Mouse (Mus musculus) heart, adult 2 months (tissue): Measurements from ENCODE around the gene Dbr1. TPM values are rescaled to one million over a fixed set of nuclear protein-coding genes. Genes with fewer than 3 reads are reported as not detected.

ENCODE experiments used
- DNase-seq, 2 experiments: peaks; one replicate each; pipeline ENCODE4 v3.0.0; 2021
- H3K27ac ChIP-seq: fragments of 200-600 bp; 2 replicates; pipeline ENCODE4 v1.8.1; 2022
- H3K27me3 ChIP-seq: fragments of 200-500 bp; 2 replicates; pipeline ENCODE4 v1.6.1; 2012; ENCODE audit warnings: mild to moderate bottlenecking, low read length, inconsistent platforms, mixed read lengths; ENCODE audit not compliant: control insufficient read depth, insufficient read depth
- H3K36me3 ChIP-seq: fragments of 200-500 bp; 2 replicates; pipeline ENCODE4 v1.6.1; 2012; ENCODE audit warnings: low read length, inconsistent platforms; ENCODE audit not compliant: control insufficient read depth, insufficient read depth
- H3K4me1 ChIP-seq: fragments of 200-500 bp; 2 replicates; pipeline ENCODE4 v1.6.1; 2011; ENCODE audit warnings: low read length; ENCODE audit not compliant: control insufficient read depth, insufficient read depth
- H3K4me3 ChIP-seq: fragments of 200-600 bp; 2 replicates; pipeline ENCODE4 v1.8.1; 2022
- H3K79me2 ChIP-seq: fragments of 200-500 bp; replicated peaks from 2 replicates; pipeline ENCODE4 v1.6.1; 2012; ENCODE audit warnings: mild to moderate bottlenecking, inconsistent platforms, low read length, moderate library complexity, mixed read lengths; ENCODE audit not compliant: control insufficient read depth, insufficient read depth
- H3K9ac ChIP-seq: fragments of 200-500 bp; 2 replicates; pipeline ENCODE4 v1.6.1; 2012; ENCODE audit warnings: low read depth, mild to moderate bottlenecking, control low read depth, inconsistent platforms, low read length, mixed read lengths
- CTCF ChIP-seq: fragments of 200-600 bp; IDR thresholded peaks from 2 replicates; pipeline ENCODE4 v1.8.1; 2022; ENCODE audit warnings: antibody characterized with exemption, mild to moderate bottlenecking, moderate library complexity
- EP300 ChIP-seq: fragments of 200-500 bp; IDR thresholded peaks from 2 replicates; pipeline ENCODE4 v1.6.1; 2011; ENCODE audit warnings: low read depth, low read length, control low read depth; ENCODE audit not compliant: insufficient read depth
- POLR2A ChIP-seq: fragments of 200-500 bp; IDR thresholded peaks from 2 replicates; pipeline ENCODE4 v1.6.1; 2011; ENCODE audit warnings: mild to moderate bottlenecking, low read depth, low read length, control low read depth; ENCODE audit not compliant: insufficient read depth
- WGBS: fragments of 180-500 bp; shearing (Covaris S2); methylation state at CpG from one replicate; pipeline ENCODE4 v1.1.7; 2018; 5-methylcytosine and 5-hydroxymethylcytosine counted together
- intact Hi-C: fragments of 180-260 bp; cut with DNase I; formaldehyde crosslinking; loops from one replicate; pipeline ENCODE4 v1.15.1; 2025
- polyA plus RNA-seq: library from polyadenylated mRNA; depleted of rRNA; stranded (reverse); fragments of >200 nt; gene quantifications from 2 replicates; pipeline ENCODE4 v1.2.3, GENCODE M21; 2012
- total RNA-seq, 2 experiments: library from RNA; stranded (reverse); gene quantifications; 2 replicates each; pipeline ENCODE4 v1.2.3; 2021

Gene Dbr1
- total and polyA plus RNA-seq, 3 experiments: 2.5 to 5.8 (median 4.5) TPM

DNA sequence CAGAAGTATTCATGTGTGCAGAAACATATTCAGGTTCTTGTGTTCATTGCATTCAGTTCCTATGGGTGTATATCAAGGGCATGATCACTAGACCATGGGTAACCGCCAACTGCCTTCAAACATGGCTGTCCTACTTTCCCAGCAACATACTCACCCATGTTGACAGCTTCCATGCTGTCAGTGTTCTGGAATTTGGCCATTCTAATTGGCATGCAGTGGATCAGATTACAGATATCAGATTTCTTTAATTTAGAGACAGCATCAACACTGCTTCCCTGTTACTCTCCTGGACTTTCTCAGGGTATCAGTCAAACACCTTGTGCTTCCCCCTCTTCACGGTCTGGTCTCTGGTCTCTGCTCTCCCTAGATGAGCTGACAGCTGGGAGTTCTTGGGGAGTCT is 28.0 kb downstream of the Dbr1 start:
- Histone ChIP-seq H3K27me3 (no peaks in the 10 kb centered on the region), H3K9ac (no peak overlapping the region), H3K36me3 (no peaks in the 10 kb centered on the region), H3K79me2 (no peaks in the 10 kb centered on the region), H3K4me1 (no peaks in the 10 kb centered on the region), H3K27ac (no peak overlapping the region), H3K4me3 (no peak overlapping the region)
- 75% methylated on average over 2 of the region's 2 CpGs for WGBS
- intact Hi-C loops: no loop called here
- TF ChIP-seq POLR2A (no peak), CTCF (no peak), EP300 (no peak)
- DNase-seq: no peak

DNA sequence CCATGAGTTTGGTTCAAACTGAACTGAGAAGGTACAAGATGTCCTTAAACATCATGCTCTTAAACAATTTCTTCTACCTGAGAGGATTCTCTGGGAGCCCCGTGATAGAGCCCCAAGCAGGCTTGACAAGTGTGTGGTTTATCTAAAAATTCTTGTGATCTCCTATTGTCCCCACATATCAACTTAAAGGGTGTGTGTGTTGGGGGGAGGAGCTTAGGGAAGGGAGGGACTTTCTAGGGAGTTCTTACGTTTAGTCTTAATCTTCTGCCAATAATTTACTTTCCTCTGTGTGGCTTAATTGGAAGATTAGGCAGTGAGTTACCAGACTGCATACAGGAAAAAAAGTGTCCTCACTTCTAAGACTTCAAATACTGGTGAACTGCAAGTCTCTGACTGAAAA is 36.6 kb downstream of the Dbr1 start, which contains the start of gene A4gnt:
Gene A4gnt (plus strand): TSS at position 301 of the 400 bp plus-strand sequence.
- TF ChIP-seq POLR2A (no peak), CTCF (no peak), EP300 (no peak)
- intact Hi-C loops: no loop called here
- H3K4me1 ChIP-seq: no peaks in the 10 kb centered on the region

GRCm38 (mm10) chr9:99619688-99620087 is 44.1 kb downstream of the Dbr1 start:
- Histone ChIP-seq H3K27ac (no peak overlapping the region), H3K27me3 (no peaks in the 10 kb centered on the region), H3K4me3 (no peak overlapping the region), H3K36me3 (no peaks in the 10 kb centered on the region), H3K9ac (no peak overlapping the region), H3K79me2 (no peaks in the 10 kb centered on the region), H3K4me1 (no peaks in the 10 kb centered on the region)
- intact Hi-C loops: no loop called here
- WGBS: 87% methylated on average over 8 of the region's 8 CpGs
- DNase-seq: no peak
- TF ChIP-seq POLR2A (no peak), CTCF (no peak), EP300 (no peak)

More for the DNA sequence above, 36.6 kb downstream of the Dbr1 start, which contains the start of gene A4gnt:
- 44% methylated on average over 2 of the region's 2 CpGs for WGBS
- Histone ChIP-seq H3K36me3 (no peaks in the 10 kb centered on the region), H3K9ac (no peak within 1 kb of the TSS), H3K27me3 (no peaks in the 10 kb centered on the region), H3K4me3 (no peak within 1 kb of the TSS), H3K79me2 (no peaks in the 10 kb centered on the region), H3K27ac (no peak within 1 kb of the TSS)
- DNase-seq: no peak

DNA sequence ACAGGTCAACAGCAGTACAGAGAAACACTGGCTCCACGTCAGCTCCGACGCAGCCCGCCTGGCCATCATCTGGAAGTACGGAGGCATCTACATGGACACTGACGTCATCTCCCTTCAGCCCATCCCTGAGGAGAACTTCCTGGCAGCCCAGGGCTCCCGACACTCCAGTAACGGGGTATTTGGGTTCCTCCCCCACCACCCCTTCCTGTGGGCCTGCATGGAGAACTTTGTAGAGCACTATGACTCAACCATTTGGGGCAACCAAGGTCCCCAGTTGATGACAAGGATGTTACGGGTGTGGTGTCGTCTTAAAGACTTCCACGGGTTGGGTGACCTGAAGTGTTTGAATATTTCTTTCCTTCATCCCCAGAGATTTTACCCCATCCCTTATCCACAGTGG is 44.6 kb downstream of the Dbr1 start:
- WGBS: 75% methylated on average over 11 of the region's 11 CpGs
- intact Hi-C loops: no loop called here

GRCm38 (mm10) chr9:99622034-99622433 is 46.4 kb downstream of the Dbr1 start:
- Histone ChIP-seq H3K27me3 (no peaks in the 10 kb centered on the region), H3K9ac (no peak overlapping the region), H3K36me3 (no peaks in the 10 kb centered on the region), H3K4me3 (no peak overlapping the region), H3K4me1 (no peaks in the 10 kb centered on the region), H3K79me2 (no peaks in the 10 kb centered on the region), H3K27ac (no peak overlapping the region)
- TF ChIP-seq POLR2A (no peak), CTCF (no peak), EP300 (no peak)
- DNase-seq: no peak
- 75% methylated on average over 1 of the region's 1 CpGs for WGBS
- intact Hi-C loops: no loop called here

More for the DNA sequence above, 44.6 kb downstream of the Dbr1 start:
- Histone ChIP-seq H3K4me3 (no peak overlapping the region), H3K27ac (no peak overlapping the region), H3K36me3 (no peaks in the 10 kb centered on the region), H3K27me3 (no peaks in the 10 kb centered on the region), H3K79me2 (no peaks in the 10 kb centered on the region), H3K9ac (no peak overlapping the region), H3K4me1 (no peaks in the 10 kb centered on the region)
- no peak for TF ChIP-seq EP300
- TF ChIP-seq CTCF: no peak
- no peak for TF ChIP-seq POLR2A
- no peak for DNase-seq

- DNase-seq: no peak
- H3K79me2 ChIP-seq: no peaks in the 10 kb centered on the region
- H3K9ac ChIP-seq: no peak overlapping the region
- intact Hi-C loops: no loop called here
- WGBS: 62% methylated on average over 2 of the region's 2 CpGs
- TF ChIP-seq POLR2A: no peak
- TF ChIP-seq EP300: no peak
- no peak for TF ChIP-seq CTCF
- no peak overlapping the region for H3K27ac ChIP-seq
- no peak overlapping the region for H3K4me3 ChIP-seq
- H3K4me1 ChIP-seq: no peaks in the 10 kb centered on the region
- no peaks in the 10 kb centered on the region for H3K27me3 ChIP-seq
- no peaks in the 10 kb centered on the region for H3K36me3 ChIP-seq
These were observed 47.4 kb downstream of the Dbr1 start for GRCm38 (mm10) chr9:99622966-99623365.
